Mouse (Mus musculus) liver, postnatal 0 days (tissue): ENCODE results near the gene Tmem89.

Experiments used
- CTCF ChIP-seq: sonication (generic); IDR thresholded peaks from 2 replicates; pipeline ENCODE4 v1.5.1; 2016; ENCODE audit warnings: antibody characterized with exemption, low read depth
- EP300 ChIP-seq: IDR thresholded peaks from 2 replicates; pipeline ENCODE4 v1.6.1; 2016; ENCODE audit warnings: antibody characterized with exemption, low read depth, mild to moderate bottlenecking

DNA sequence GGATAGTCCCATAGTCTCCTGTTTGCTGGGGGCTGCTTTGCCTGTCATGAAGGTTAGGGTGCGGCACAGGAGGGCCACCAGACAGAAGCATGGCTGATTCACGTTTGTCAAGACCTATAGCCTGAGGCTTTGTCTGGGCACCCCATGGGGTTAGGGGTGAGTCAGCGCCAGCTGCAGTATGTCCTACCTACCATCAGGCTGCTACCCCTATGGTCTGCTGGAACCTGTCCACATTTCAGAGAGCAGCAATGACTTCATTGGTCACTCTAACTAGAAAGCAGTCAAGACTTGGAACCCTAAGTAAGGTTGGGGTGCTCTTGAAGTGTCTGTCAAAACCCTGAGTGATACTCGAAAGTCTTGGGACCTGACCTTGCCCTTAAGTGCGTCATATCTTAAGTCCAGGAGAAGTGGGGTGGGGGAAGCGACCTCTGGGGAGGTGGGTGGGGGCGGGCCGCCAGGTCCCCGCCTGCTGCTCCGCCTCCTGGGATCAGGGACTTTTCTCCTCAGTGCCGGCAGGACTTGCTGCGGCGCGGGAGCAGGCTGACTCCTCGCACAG is 38.7 kb downstream of the Tmem89 start, which contains the start of gene Col7a1:
- TF ChIP-seq CTCF (no peak), EP300 (no peak)
